Mouse (Mus musculus) heart, embryonic 11.5 days (tissue): ENCODE data around the gene Dock10. TPM values are rescaled to one million over a fixed set of nuclear protein-coding genes. Genes with fewer than 3 reads are reported as not detected.

Experiments
- ATAC-seq: fragments of 200-750 bp; cut with Nextera tagmentation; replicated peaks from 2 replicates; pipeline ENCODE4 v1.8.0; 2017; ENCODE audit warnings: moderate library complexity; ENCODE audit not compliant: insufficient number of reproducible peaks, low FRiP score, low TSS enrichment
- H3K27ac ChIP-seq: fragments of 300-500 bp; sonication (generic); 2 replicates; pipeline ENCODE4 v1.5.1; 2014; ENCODE audit warnings: mild to moderate bottlenecking, low read depth, low read length
- H3K27me3 ChIP-seq: fragments of 300-500 bp; sonication (generic); 2 replicates; pipeline ENCODE4 v1.6.1; 2014; ENCODE audit warnings: mild to moderate bottlenecking, low read length, mixed read lengths; ENCODE audit not compliant: control insufficient read depth, insufficient read depth
- H3K36me3 ChIP-seq: fragments of 300-500 bp; sonication (generic); 2 replicates; pipeline ENCODE4 v1.6.1; 2014; ENCODE audit warnings: mild to moderate bottlenecking, low read length, moderate library complexity, mixed read lengths; ENCODE audit not compliant: control insufficient read depth, insufficient read depth
- H3K4me1 ChIP-seq: fragments of 300-500 bp; sonication (generic); 2 replicates; pipeline ENCODE4 v1.6.1; 2014; ENCODE audit warnings: low read length; ENCODE audit not compliant: control insufficient read depth, insufficient read depth
- H3K4me2 ChIP-seq: fragments of 300-500 bp; sonication (generic); 2 replicates; pipeline ENCODE4 v1.6.1; 2014; ENCODE audit warnings: mild to moderate bottlenecking, moderate library complexity
- H3K4me3 ChIP-seq: fragments of 300-500 bp; sonication (generic); 2 replicates; pipeline ENCODE4 v1.5.1; 2014; ENCODE audit warnings: low read depth, low read length
- H3K9ac ChIP-seq: fragments of 300-500 bp; sonication (generic); 2 replicates; pipeline ENCODE4 v1.6.1; 2014; ENCODE audit warnings: mild to moderate bottlenecking, low read depth, low read length, moderate library complexity
- H3K9me3 ChIP-seq: fragments of 300-500 bp; sonication (generic); replicated peaks from 2 replicates; pipeline ENCODE4 v1.6.1; 2016; ENCODE audit warnings: low read length; ENCODE audit not compliant: control insufficient read depth
- WGBS: fragments of 180-500 bp; shearing (Covaris S2); extraction: QIAGEN DNeasy Blood & Tissue Kit; methylation state at CpG from one replicate; pipeline ENCODE4 v1.1.7; 2014; ENCODE audit not compliant: insufficient replicate concordance; 5-methylcytosine and 5-hydroxymethylcytosine counted together
- polyA plus RNA-seq: library from polyadenylated mRNA; unstranded; fragments of >200 nt; fragmentation: Nextera tagmentation; extraction: Ambion mirVana; gene quantifications from 2 replicates; pipeline ENCODE4 v1.2.1, GENCODE M21; 2014

Dock10 gene
- polyA plus RNA-seq, 1 experiment from 2014 or later = 3.6 TPM

GRCm38 (mm10) chr1:80655854-80656253, 102.5 kb downstream of the Dock10 start:
- Histone ChIP-seq H3K4me2 (no peak overlapping the region), H3K4me1 (no peaks in the 10 kb centered on the region), H3K9ac (no peak overlapping the region), H3K9me3 (no peaks in the 10 kb centered on the region), H3K27ac (no peak overlapping the region), H3K36me3 (no peaks in the 10 kb centered on the region), H3K27me3 (no peaks in the 10 kb centered on the region), H3K4me3 (no peak overlapping the region)
- no peak for ATAC-seq
- WGBS = 62% methylated on average over 1 of the region's 1 CpGs

DNA sequence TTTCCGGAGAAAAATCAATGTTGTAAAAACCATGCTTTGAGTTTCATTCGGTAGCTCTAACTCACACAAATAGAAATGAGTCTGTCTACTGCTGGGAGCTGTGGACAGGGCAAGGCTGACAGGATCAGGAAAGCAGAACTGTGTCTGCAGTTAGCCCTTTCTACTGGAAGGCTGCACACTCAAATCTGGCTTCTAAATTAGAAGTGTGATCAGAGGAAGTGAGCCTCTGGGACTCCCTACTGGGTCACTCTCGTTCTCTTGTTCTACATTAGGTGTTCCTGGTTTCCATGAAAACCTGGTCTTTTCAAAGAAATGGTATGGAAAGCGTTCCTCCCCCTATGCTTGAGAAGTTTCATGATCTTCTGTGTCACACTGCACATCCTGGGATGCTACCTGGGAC, 103.1 kb downstream of the Dock10 start:
- Histone ChIP-seq H3K9me3 (no peaks in the 10 kb centered on the region), H3K9ac (no peak overlapping the region), H3K27me3 (no peaks in the 10 kb centered on the region), H3K4me1 (no peaks in the 10 kb centered on the region), H3K4me3 (no peak overlapping the region), H3K36me3 (no peaks in the 10 kb centered on the region), H3K27ac (no peak overlapping the region), H3K4me2 (no peak overlapping the region)
- 75% methylated on average over 4 of the region's 4 CpGs for WGBS
- no peak for ATAC-seq

DNA sequence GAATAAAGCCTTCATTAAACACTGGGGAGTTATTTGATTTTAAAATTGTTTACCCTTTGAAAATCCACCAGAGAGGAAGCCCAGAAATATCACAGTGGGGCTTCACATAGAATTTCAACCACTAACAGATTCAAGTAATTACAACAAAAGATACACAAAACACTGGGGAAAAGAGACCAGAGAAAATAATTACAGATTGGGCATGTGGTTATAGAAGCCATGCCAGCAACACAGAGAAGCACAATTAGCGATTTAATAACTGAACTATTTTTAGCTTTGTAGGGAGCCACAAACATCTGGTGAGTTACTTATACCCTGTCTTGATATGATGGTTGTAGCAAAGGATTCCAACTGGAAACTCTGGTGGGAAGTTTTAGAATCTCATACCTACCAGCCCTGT, 104.2 kb downstream of the Dock10 start:
- no peaks in the 10 kb centered on the region for H3K27me3 ChIP-seq
- WGBS = 67% methylated on average over 1 of the region's 1 CpGs
- no peaks in the 10 kb centered on the region for H3K4me1 ChIP-seq
- no peak overlapping the region for H3K4me3 ChIP-seq
- no peak overlapping the region for H3K27ac ChIP-seq
- no peak overlapping the region for H3K4me2 ChIP-seq
- no peaks in the 10 kb centered on the region for H3K36me3 ChIP-seq
- no peak for ATAC-seq
- H3K9ac ChIP-seq = no peak overlapping the region
- no peaks in the 10 kb centered on the region for H3K9me3 ChIP-seq

DNA sequence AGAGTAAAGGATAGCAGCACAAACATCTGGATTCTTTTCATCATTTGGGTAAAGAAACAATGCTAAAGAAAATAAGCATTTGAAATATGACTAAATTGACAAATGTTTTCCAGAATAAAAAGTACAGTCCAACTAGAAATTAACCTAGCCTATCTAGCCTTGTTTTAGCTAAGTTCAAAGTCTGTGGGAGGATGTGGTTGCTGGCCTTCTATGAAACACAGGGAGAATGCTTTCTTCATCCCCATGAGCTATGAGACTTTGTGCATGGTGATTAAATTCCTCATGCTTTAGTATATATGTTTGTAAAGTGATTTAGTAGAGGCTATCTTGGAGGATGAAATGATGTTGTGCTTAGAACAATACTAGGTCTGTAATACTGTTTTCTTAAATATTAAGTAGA, 105.5 kb downstream of the Dock10 start:
- Histone ChIP-seq H3K4me1 (no peaks in the 10 kb centered on the region), H3K4me2 (no peak overlapping the region), H3K36me3 (no peaks in the 10 kb centered on the region), H3K27ac (no peak overlapping the region), H3K9ac (no peak overlapping the region), H3K27me3 (no peaks in the 10 kb centered on the region), H3K4me3 (no peak overlapping the region), H3K9me3 (no peaks in the 10 kb centered on the region)
- no peak for ATAC-seq

DNA sequence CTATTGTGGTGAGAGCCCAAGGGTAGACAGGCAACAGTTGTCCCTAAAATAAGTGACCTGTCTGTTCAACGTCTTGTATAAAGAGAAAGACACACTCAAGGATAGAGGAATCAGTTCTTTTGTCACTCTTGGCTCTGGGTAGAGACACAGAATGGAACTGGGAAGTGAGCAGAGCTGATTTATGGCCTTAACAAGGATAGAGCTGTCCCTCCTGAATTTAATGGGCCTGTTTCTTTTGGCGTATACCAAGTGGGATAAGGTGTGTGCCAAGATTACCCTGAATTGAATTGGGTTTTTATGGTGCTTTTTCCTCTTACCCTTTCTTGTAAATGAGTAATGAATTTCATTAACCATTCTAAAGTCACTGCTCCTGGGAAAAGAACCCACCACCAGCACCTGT, 106.2 kb downstream of the Dock10 start:
- no peak overlapping the region for H3K4me2 ChIP-seq
- H3K27ac ChIP-seq = no peak overlapping the region
- no peaks in the 10 kb centered on the region for H3K36me3 ChIP-seq
- H3K27me3 ChIP-seq = no peaks in the 10 kb centered on the region
- WGBS = 84% methylated on average over 2 of the region's 2 CpGs
- no peaks in the 10 kb centered on the region for H3K4me1 ChIP-seq
- no peaks in the 10 kb centered on the region for H3K9me3 ChIP-seq
- ATAC-seq = no peak
- no peak overlapping the region for H3K9ac ChIP-seq
- no peak overlapping the region for H3K4me3 ChIP-seq

DNA sequence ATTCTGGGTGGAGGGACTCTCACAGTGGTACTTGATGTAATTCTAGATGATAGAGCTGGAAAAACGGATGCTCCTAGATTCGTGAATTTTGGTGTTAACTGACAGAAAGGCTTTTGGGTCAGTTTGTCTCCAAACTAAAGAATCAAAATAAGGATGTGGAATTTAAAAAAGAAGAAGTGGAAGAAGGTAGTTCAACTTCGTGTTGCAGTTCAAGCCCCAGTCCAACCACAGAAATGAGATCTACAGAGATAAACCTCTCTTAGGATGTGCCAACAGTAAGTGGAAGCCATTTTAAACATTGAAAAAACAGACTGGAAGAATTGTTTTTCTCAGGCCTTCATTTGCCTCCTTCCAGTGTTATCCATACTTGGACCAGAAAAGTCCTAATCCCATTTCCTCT, 111.7 kb downstream of the Dock10 start:
- Histone ChIP-seq H3K27ac (no peak overlapping the region), H3K4me3 (no peak overlapping the region), H3K36me3 (no peaks in the 10 kb centered on the region), H3K4me2 (no peak overlapping the region), H3K9me3 (no peaks in the 10 kb centered on the region), H3K27me3 (no peaks in the 10 kb centered on the region), H3K4me1 (no peaks in the 10 kb centered on the region), H3K9ac (no peak overlapping the region)
- WGBS = 71% methylated on average over 3 of the region's 3 CpGs
- no peak for ATAC-seq

GRCm38 (mm10) chr1:80643866-80644451, 114.4 kb downstream of the Dock10 start:
- Histone ChIP-seq H3K27me3 (no peaks in the 10 kb centered on the region), H3K4me3 (no peak overlapping the region), H3K4me2 (no peak overlapping the region), H3K36me3 (no peaks in the 10 kb centered on the region), H3K9ac (no peak overlapping the region), H3K27ac (no peak overlapping the region), H3K9me3 (no peaks in the 10 kb centered on the region), H3K4me1 (no peaks in the 10 kb centered on the region)
- no peak for ATAC-seq
- 76% methylated on average over 4 of the region's 4 CpGs for WGBS

DNA sequence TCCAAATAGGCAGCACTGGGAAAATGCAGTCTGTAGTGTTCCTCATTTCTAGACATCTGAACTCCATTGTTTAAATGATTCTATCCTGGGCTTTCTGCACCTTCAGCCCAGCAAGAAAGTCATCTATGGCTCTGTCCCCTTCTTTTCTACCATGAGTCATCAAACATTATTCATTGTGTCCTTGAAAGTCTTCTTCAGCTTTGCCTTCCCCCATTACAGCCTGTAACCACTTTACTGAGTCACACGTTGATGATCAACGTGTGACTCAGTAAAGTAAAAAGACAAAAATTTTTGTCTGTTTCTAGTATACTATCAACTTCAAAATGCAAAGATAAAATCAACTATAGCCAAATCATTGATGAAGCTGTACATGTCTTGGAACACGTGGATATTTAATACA, 116.5 kb downstream of the Dock10 start:
- Histone ChIP-seq H3K36me3 (no peaks in the 10 kb centered on the region), H3K4me2 (no peak overlapping the region), H3K4me3 (no peak overlapping the region), H3K9me3 (no peaks in the 10 kb centered on the region), H3K9ac (no peak overlapping the region), H3K27me3 (no peaks in the 10 kb centered on the region), H3K4me1 (no peaks in the 10 kb centered on the region), H3K27ac (no peak overlapping the region)
- ATAC-seq = no peak
- 83% methylated on average over 3 of the region's 3 CpGs for WGBS

DNA sequence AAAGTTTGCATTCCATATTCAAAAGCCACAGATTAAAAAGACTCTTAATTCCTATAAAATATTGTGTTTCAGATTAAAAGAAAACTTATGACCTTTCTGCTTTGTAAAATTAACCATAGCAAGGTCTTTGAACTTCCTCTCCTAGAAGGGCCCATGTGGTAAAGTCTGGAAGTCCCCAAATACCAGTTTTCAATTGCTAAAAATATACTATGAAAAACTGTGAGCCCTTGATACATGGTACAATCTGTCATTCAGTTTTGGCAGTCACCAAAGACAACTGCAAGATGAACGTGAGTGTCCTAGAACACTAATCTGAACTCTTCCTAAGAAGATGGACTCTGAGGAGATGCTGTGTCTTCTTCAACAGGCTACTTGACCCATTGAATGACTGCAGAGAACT, 117.0 kb downstream of the Dock10 start:
- no peak overlapping the region for H3K9ac ChIP-seq
- ATAC-seq = no peak
- H3K9me3 ChIP-seq = no peaks in the 10 kb centered on the region
- H3K4me1 ChIP-seq = no peaks in the 10 kb centered on the region
- no peaks in the 10 kb centered on the region for H3K36me3 ChIP-seq
- H3K27ac ChIP-seq = no peak overlapping the region
- no peak overlapping the region for H3K4me2 ChIP-seq
- no peak overlapping the region for H3K4me3 ChIP-seq
- WGBS = 70% methylated on average over 1 of the region's 1 CpGs
- no peaks in the 10 kb centered on the region for H3K27me3 ChIP-seq
